Mouse (Mus musculus) small intestine, adult 2 months (tissue): Measurements from ENCODE around the gene Naa25.

ENCODE experiments used
- CTCF ChIP-seq: fragments of 200-500 bp; IDR thresholded peaks from 2 replicates; pipeline ENCODE4 v1.5.1; 2012; ENCODE audit warnings: low read depth, mild to moderate bottlenecking, control low read depth, inconsistent platforms, low read length, moderate library complexity, mixed read lengths; ENCODE audit not compliant: insufficient replicate concordance, insufficient read length; ENCODE audit errors: extremely low read depth
- POLR2A ChIP-seq: fragments of 200-500 bp; IDR thresholded peaks from 2 replicates; pipeline ENCODE4 v1.6.1; 2012; ENCODE audit warnings: low read depth, mild to moderate bottlenecking, control low read depth, inconsistent platforms, low read length, moderate library complexity

- no peak for TF ChIP-seq CTCF
- TF ChIP-seq POLR2A: no peak
Measured at GRCm38 (mm10) chr5:121367255-121367654, 30.5 kb upstream of the Naa25 start.
